Mouse (Mus musculus) left cerebral cortex, adult 9 months (tissue): ENCODE measurements around the gene Usp36.
"Not testable (repeated sequence)": the region's sequence is repeated elsewhere in the genome, so short reads cannot be mapped to it uniquely, and the experiment has no call there.

Experiments used
- DNase-seq, 2 experiments: peaks; one replicate each; pipeline ENCODE4 v3.0.0; 2022; ENCODE audit warnings: low spot score in 2 of 2

Usp36 gene

GRCm38 (mm10) chr11:118289999-118290889, at the start of gene Usp36:
Gene Usp36, minus strand, starts transcription at chr11:118290244.
- peak; percentile 100 for DNase-seq

DNA sequence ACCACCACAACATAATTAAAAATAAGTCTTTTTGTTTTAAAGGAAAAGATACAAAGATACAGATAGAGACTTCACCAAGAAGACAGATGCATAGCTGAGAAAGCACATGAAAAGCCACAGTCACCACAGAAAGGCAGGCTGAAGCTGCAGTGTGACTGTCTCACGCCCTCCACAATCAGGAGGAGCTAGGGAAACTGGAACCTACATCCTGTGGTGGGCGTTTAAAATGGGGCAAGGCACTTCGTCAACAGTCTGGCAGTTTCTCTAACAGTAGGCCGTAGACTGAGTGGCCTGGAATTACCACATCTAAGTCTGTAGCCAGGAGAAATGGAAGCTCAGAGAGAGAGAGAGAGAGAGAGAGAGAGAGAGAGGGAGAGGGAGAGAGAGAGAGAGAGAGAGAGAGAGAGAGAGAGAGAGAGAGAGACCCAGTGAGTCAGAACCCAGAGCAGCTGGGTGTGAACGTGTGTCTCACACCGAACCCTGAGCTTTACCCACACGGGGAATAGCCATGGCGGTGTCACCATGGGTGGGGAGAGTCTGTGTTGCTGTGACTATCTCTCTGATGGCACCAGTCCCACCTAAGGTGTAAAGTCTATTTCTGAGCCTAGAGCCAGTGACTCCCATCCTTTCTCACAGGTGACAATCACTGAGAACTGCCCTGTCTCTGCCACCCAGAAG, 47.6 kb upstream of the Usp36 start:
- DNase-seq, result peak in 1 of 2 experiments; percentile 74

DNA sequence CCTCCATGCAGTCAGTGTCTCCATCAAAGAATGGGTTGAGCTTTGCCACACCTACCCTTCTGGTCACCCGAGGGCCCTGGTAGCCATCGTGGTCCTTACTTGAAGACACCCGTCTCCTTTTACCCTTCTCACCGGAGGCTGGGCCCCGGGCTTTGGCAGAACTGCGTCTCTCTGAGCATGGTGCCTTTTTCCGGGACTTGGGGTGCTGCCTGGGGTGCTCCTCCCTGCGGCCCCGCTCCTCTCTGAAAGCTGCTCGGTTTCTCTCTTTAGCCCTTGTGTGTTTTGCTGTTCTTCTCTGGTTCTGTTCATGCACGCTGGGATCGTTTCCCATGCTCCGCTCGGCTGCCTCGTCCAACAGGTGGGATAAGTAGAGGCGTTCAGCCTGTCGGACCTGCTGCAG, 43.4 kb upstream of the Usp36 start:
- DNase-seq, result no peak

GRCm38 (mm10) chr11:118332376-118332775, 42.3 kb upstream of the Usp36 start:
- no peak for DNase-seq

DNA sequence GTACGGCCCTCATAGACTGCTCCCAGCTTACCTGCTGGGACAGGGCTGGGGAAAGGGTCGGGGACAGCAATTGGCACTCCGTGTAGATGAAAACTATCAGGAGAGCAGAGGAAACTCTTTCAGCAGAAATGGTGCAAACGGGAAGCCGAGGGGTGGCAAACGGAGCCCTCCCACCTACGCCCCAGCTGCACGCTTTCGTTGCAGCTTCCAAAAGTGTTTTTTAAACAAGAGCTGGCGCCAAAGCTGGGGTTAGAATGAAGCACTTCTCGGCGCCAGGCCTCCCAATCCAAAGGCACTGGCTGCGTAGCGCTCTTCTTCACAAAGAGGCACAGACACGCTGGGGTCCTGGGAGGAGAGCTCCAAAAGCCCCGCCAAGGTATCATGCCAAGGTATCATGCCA, 40.7 kb upstream of the Usp36 start:
- peak in 1 of 2 experiments; percentile 75 for DNase-seq

GRCm38 (mm10) chr11:118330361-118330760, 40.3 kb upstream of the Usp36 start:
- DNase-seq, result no peak

DNA sequence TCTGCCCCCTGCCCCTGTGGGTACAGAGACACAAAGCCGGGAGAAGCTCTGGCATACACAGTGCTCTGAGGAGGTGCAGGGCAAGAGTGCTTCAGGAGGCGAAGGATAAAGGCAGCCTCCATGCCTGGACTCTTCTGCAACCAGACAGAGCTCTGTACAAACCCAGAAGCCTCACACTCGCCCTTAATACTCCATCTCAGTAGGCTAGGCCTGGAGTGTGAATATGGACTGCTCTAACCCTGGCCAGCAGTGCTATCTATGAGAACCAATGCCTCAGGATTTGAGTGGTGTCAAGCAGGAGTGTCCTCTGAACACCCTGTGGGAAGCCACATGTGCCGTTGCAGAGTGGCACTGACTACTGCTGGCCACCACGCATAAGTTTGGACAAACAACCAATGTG, 38.9 kb upstream of the Usp36 start:
- no peak for DNase-seq

GRCm38 (mm10) chr11:118328511-118328910, 38.5 kb upstream of the Usp36 start:
- no peak for DNase-seq

DNA sequence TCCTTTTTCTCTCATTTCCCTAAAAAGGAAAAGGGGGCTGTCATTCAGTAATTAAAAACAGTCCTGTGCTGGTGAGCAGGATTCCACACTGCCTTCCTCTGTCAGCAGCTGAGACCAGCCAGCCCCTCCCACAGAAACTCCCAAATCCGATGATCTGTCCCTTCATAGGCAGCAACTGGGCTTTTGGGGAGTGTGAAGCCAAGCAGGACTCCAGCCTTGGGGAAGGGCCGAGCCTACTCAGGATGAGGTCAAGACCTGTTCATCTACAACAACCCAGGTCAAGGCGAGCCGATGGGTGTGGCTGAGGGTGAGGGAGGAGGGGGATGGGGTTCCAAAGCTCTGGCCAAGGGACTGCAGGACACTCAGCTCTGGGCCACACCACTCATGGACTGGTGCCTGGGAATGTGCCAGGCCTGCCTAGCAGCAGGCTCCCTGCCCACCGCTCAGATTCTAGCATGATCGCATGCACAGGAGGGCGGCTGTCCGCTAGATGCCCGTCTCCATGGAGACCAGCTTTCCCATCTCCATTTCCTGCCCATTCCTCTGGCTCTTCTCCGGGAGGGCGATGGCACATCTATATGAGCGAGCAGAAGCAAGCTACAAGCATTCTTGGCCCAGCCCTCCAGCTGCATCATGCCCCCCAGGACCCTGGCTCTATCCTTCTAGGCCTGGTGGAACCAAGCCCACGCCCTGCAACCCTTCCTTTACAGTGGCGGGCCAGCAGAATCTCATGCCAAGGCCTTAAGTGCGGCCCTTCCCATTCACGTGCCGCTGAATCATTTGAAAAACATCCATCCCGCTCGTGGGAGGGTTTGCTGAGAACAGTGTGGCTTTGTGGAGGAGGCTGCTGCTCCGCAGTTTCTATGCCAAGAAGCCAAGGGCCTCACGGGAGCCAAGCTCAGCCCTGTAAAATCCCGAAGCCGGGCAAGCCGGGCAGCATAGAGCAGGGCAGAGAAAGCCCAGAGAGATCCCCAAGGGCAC, 37.2 kb upstream of the Usp36 start:
- peak; percentile 78 to 93 for DNase-seq

- no peak for DNase-seq
Measured at GRCm38 (mm10) chr11:118326491-118326890, 36.4 kb upstream of the Usp36 start.

DNA sequence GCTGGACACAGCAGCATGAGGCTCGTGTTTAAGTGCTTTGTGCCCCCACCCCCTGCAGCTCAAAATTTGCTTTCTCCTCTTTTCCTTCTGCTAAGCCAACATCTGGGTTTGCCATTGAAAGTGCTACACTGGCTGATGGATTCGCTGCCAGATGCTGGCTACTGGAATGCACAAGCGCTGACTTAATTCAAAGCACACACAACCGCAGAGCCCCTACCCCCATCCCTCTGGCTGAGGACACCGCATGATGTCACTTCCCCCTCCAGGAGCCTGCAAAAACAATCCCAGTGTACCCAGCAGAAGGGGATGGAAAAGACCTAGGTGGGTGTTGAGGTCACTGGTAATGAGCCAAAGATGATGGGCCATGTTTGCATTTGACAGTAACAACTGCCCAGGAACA, 34.5 kb upstream of the Usp36 start:
- DNase-seq, result no peak

GRCm38 (mm10) chr11:118323974-118324373, 33.9 kb upstream of the Usp36 start:
- DNase-seq, result no peak

DNA sequence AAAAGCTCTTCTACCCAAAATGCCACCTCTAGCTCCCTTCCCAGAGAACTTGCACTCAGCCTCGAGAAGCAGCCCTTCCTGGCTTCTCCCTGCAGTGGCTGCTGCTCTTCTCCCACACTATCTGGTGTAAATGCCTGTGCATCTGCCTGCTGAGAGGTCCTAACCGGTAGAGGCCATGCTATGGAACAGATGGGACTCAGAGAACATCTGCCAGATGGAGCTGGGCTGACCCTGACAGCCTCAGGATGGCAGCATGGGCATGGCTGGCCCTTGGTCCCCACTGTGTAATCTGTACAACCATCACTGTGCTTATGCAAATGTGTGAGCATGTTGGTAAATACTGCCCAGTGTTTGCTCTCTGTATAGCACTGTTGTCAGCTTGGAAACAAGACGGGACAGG, 32.6 kb upstream of the Usp36 start:
- DNase-seq, result no peak

- DNase-seq, result no peak
Measured at GRCm38 (mm10) chr11:118321971-118322370, 31.9 kb upstream of the Usp36 start.

GRCm38 (mm10) chr11:118321500-118321899, 31.5 kb upstream of the Usp36 start:
- no peak for DNase-seq

DNA sequence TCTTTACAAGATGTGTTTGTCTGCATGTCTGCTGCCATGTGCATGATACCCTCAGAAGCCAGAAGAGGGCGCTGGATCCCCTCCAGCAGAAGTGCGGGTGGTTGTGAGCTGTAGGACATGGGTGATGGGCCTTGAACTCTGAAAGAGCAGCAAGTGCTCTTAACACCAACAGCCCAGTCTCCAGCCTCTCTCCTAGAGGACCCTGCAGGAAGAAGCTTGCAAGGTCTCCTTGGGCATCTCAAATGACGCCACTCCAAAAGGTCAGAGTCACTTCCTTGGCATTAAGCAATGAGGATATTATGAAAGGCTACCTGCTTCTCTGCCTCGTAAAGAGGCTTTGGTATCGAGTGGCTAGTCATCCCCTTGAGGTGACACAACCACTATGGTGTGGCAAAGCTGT, 28.6 kb upstream of the Usp36 start:
- no peak for DNase-seq

DNA sequence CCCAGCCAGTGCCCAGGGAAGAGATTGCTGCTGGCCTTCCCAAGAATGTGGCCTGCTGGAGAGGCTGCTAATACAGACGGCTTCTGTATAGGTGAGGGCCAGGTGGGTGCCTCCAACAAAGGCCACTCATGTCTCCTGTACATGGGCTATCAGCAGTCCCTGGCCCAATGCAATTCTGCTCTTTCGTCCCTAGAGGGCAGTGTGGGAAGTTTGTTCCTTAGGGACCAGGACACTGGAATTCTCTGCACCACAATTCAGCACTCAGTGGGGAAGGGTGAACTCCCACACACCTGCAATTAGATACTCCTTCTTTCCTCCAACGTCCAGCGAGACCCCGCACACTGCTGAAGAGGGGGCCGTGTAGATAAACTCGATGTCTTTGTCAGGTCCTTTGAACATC, 27.1 kb upstream of the Usp36 start:
- peak in 1 of 2 experiments; percentile 50 for DNase-seq

GRCm38 (mm10) chr11:118316231-118316806, 26.3 kb upstream of the Usp36 start:
- DNase-seq, result no peak

GRCm38 (mm10) chr11:118312132-118312723, 22.2 kb upstream of the Usp36 start:
- DNase-seq, result no peak

- not testable (repeated sequence) for DNase-seq
Measured at GRCm38 (mm10) chr11:118307962-118308361, 17.9 kb upstream of the Usp36 start.

- DNase-seq, result not testable (repeated sequence)
Measured at GRCm38 (mm10) chr11:118303959-118304358, 13.9 kb upstream of the Usp36 start.
